Mouse (Mus musculus): ENCODE data around the gene Gfod1.

DNA sequence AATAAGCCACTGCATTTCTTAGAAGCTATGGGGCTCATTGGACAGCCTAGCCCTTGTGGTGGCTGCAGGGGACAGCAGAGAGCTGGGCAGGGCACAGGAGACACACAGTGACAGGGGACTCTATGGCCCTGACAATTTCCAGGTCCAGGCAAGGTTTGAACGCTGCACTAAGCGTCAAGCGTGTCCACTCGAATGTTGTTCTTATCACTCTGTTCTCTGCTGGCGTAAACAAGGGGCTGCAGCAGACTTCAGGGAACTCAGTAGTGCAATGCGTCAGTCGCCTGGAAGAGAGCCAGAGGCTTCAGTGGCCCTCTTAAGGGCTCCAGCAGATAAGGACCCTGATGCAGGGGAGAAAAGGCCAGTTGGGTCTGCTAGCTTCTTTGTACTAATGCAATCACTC is 108.0 kb downstream of the Gfod1 start:
- TF ChIP-seq POLR2A (IDR thresholded peaks at IDR 0.05; ENCODE audit: low read depth, low read length) (no peak), CTCF (IDR thresholded peaks at IDR 0.05; ENCODE audit: borderline replicate concordance, insufficient read depth, low read length) (no peak)

Measured in embryonic fibroblast, embryonic 13.5 days (primary cell).